Mouse (Mus musculus): ENCODE data around the gene Zfp456. TPM values are rescaled to one million over a fixed set of nuclear protein-coding genes. Genes with fewer than 3 reads are reported as not detected.

Zfp456 gene
- polyA plus RNA-seq, 1 experiment from 2014 or later = 2.4 TPM

DNA sequence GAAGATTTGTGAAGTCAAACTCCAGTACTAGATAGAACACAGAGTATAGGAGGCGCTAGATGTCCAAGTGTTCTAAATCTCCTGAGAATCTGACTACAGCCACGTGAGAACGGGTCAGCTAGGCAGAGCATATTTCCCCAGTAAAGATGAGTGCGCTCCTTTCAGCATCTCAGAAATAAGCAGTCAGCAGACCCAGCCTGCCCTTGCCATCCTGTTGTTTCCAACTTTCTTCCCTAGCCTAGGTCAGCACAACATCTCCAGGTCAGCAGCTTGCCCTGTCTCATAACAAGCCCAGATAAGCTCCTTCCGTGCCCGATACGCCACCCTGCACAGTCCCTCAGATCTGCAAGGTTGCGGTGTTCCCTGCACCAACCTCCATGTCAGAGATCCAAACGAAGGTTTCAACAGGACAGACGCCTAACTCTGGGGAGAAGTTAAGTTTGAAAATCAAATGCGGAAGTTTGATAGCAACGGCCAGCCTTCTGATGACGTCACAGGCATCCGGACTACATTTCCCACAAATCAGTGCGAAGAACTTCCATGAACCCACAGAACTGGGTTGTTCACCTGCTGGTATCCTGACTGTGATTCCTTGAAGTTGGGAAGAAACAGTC, 15.4 kb downstream of the Zfp456 start, which contains the start of the genes Gm28044 and Zfp953:
Gene Gm28044 (minus strand): TSS at position 406 of the 614 bp plus-strand sequence.
Gene Zfp953 (minus strand): TSS at position 475 of the 614 bp plus-strand sequence.
- ATAC-seq (ENCODE audit: low FRiP score, low TSS enrichment) = peak; percentile 93
- Histone ChIP-seq H3K4me2 (replicated peaks; ENCODE audit: low read depth, low read length) (peak within 1 kb of the TSS; percentile 65), H3K9me3 (ENCODE audit: low read length) (no peaks in the 10 kb centered on the region), H3K9ac (replicated peaks; ENCODE audit: low read length) (peak within 1 kb of the TSS; percentile 79), H3K36me3 (ENCODE audit: insufficient read depth, low read length) (no peaks in the 10 kb centered on the region), H3K27me3 (ENCODE audit: insufficient read depth, low read length) (no peaks in the 10 kb centered on the region), H3K4me1 (ENCODE audit: insufficient read depth, low read length) (peaks cover 3% of the 10 kb centered on the region; the same call in 1 of the 2 replicates), H3K27ac (ENCODE audit: low read length) (peak within 1 kb of the TSS; percentile 66; the same call in 1 of the 2 replicates), H3K4me3 (ENCODE audit: low read length) (peak within 1 kb of the TSS; percentile 83)
- under 1% methylated on average over 15 of the region's 15 CpGs for WGBS

DNA sequence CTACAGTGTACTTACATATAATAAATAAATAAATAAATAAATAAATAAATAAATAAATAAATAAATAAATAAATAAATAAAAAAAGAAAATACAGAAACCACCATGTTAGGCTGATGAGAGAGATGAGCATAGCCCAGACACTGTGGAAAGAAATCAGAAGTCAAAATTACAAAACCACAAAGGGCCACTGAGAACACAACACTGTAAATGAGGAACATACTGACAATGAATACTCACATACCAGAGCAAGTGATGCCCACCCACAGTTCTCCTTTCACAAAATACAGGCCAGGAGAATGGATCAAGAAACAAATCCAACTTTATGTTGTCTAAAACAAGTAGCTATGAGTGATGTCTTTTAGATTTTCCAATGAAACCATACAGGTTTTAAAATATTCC, 23.8 kb downstream of the Zfp456 start:
- no peak overlapping the region for H3K4me3 ChIP-seq (ENCODE audit: low read length)
- no peaks in the 10 kb centered on the region for H3K36me3 ChIP-seq (ENCODE audit: insufficient read depth, low read length)
- H3K4me1 ChIP-seq (ENCODE audit: insufficient read depth, low read length) = no peaks in the 10 kb centered on the region
- H3K9ac ChIP-seq (replicated peaks; ENCODE audit: low read length) = no peak overlapping the region
- H3K27ac ChIP-seq (ENCODE audit: low read length) = no peak overlapping the region
- no peak overlapping the region for H3K4me2 ChIP-seq (replicated peaks; ENCODE audit: low read depth, low read length)
- H3K27me3 ChIP-seq (ENCODE audit: insufficient read depth, low read length) = no peaks in the 10 kb centered on the region
- no peaks in the 10 kb centered on the region for H3K9me3 ChIP-seq (ENCODE audit: low read length)
- ATAC-seq (ENCODE audit: low FRiP score, low TSS enrichment) = no peak

DNA sequence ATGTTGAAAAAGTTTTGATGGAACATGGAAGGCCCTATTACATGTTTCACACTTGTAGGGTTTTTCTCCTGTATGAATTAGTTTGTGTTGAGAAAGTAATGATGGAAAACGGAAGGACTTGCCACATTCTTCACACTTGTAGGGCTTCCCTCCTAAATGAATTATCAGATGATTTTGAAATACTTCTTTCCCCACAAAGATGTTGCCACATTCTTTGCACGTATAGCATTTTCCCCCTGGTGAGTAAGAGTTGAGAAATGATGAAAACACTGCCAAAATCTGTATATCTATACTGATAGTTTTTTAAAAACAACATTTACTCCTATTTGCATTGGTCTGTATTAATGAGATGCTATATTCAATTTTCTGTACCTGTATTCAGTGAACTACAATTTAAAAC, 32.2 kb downstream of the Zfp456 start:
- WGBS = 90% methylated on average over 2 of the region's 2 CpGs
- no peak overlapping the region for H3K9ac ChIP-seq (replicated peaks; ENCODE audit: low read length)
- no peaks in the 10 kb centered on the region for H3K27me3 ChIP-seq (ENCODE audit: insufficient read depth, low read length)
- H3K36me3 ChIP-seq (ENCODE audit: insufficient read depth, low read length) = peaks cover 16% of the 10 kb centered on the region; the same call in 1 of the 2 replicates
- H3K27ac ChIP-seq (ENCODE audit: low read length) = no peak overlapping the region
- no peak overlapping the region for H3K4me3 ChIP-seq (ENCODE audit: low read length)
- H3K4me1 ChIP-seq (ENCODE audit: insufficient read depth, low read length) = no peaks in the 10 kb centered on the region
- no peak overlapping the region for H3K4me2 ChIP-seq (replicated peaks; ENCODE audit: low read depth, low read length)
- no peaks in the 10 kb centered on the region for H3K9me3 ChIP-seq (ENCODE audit: low read length)
- ATAC-seq (ENCODE audit: low FRiP score, low TSS enrichment) = no peak

DNA sequence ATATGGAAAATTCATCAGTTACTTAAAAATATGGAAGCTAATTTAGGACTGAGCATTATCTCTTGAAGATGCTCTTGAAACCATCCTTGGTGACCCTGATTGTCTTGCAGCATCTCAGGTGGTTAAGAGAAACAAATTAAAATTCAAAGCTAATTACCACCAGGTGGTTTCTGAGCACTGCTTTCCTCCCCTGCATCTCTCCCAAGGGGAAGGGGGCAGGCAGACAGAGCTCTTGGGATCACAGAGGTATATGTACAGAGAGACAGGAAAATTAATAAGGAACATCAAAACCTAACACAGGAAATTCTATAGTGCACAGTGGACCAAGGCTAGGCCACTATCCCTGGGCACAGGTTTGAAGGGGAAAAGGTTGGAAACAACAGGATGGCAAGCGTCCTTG, 42.7 kb downstream of the Zfp456 start:
- WGBS = 60% methylated on average over 1 of the region's 1 CpGs
- peak overlapping the region; percentile 51; the same call in 1 of the 2 replicates for H3K27ac ChIP-seq (ENCODE audit: low read length)

DNA sequence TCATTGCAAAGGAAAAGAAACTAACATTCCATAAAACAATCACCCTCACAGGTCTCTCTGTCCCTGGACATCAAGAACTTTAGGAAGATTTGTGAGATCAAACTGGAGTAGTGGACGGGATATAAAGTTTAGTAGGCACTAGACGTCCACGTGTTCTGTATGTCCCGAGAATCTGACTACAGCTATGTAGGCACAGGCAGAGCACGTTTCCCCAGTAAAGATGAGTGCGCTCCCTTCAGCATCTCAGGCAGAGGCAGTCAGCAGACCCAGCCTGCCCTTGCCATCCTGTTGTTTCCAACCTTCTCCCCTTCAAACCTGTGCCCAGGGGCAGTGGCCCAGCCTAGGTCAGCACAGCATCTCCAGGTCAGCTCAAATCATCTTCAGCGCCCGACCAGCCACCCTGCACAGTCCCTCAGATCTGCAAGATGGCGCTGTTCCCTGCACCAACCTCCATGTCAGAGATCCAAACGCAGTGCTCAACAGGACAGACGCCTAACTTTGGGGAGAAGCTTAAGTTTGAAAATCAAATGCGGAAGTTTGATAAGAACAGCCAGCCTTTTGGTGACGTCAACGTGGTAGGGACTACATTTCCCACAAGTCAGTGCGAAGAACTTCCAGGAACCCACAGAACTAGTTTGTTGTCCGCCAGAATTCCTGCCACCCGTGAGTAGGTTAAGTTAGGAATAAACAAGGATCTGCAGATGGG, 43.4 kb downstream of the Zfp456 start, which contains the start of gene Zfp595:
Gene Zfp595 (minus strand): TSS at position 552 of the 706 bp plus-strand sequence.
- H3K27ac ChIP-seq (ENCODE audit: low read length) = peak within 1 kb of the TSS; percentile 51
- H3K4me1 ChIP-seq (ENCODE audit: insufficient read depth, low read length) = peaks cover 3% of the 10 kb centered on the region
- no peaks in the 10 kb centered on the region for H3K27me3 ChIP-seq (ENCODE audit: insufficient read depth, low read length)
- WGBS = 11% methylated on average over 17 of the region's 17 CpGs
- H3K9ac ChIP-seq (replicated peaks; ENCODE audit: low read length) = peak within 1 kb of the TSS; percentile 71
- ATAC-seq (ENCODE audit: low FRiP score, low TSS enrichment) = peak; percentile 95
- no peaks in the 10 kb centered on the region for H3K9me3 ChIP-seq (ENCODE audit: low read length)
- peak within 1 kb of the TSS; percentile 77 for H3K4me2 ChIP-seq (replicated peaks; ENCODE audit: low read depth, low read length)
- H3K4me3 ChIP-seq (ENCODE audit: low read length) = peak within 1 kb of the TSS; percentile 68
- H3K36me3 ChIP-seq (ENCODE audit: insufficient read depth, low read length) = no peaks in the 10 kb centered on the region

More for the DNA sequence above, 42.7 kb downstream of the Zfp456 start:
- H3K4me1 ChIP-seq (ENCODE audit: insufficient read depth, low read length) = peaks cover 3% of the 10 kb centered on the region
- H3K4me3 ChIP-seq (ENCODE audit: low read length) = peak overlapping the region; percentile 68
- peak; percentile 32; the same call in 1 of the 2 replicates for ATAC-seq (ENCODE audit: low FRiP score, low TSS enrichment)
- no peaks in the 10 kb centered on the region for H3K27me3 ChIP-seq (ENCODE audit: insufficient read depth, low read length)
- H3K4me2 ChIP-seq (replicated peaks; ENCODE audit: low read depth, low read length) = peak overlapping the region; percentile 77
- H3K9me3 ChIP-seq (ENCODE audit: low read length) = no peaks in the 10 kb centered on the region
- H3K36me3 ChIP-seq (ENCODE audit: insufficient read depth, low read length) = no peaks in the 10 kb centered on the region
- peak overlapping the region; percentile 71 for H3K9ac ChIP-seq (replicated peaks; ENCODE audit: low read length)

Other genes starting within 250 kb of the Zfp456 start
- 8.8 and 10.0 TPM in 2 replicates for gene Rsl1, start 202.6 kb downstream of the Zfp456 start, polyA plus RNA-seq (2015; fragmentation: Nextera tagmentation; extraction: Ambion mirVana)
- 1.5 and 1.8 TPM in 2 replicates for gene Zfp455, start 181.3 kb downstream of the Zfp456 start, polyA plus RNA-seq (2015; fragmentation: Nextera tagmentation; extraction: Ambion mirVana)
- gene Zfp458, start 97.3 kb downstream of the Zfp456 start, polyA plus RNA-seq (2015; fragmentation: Nextera tagmentation; extraction: Ambion mirVana) = 1.6 and 2.1 TPM in 2 replicates
- 0.76 and 0.86 TPM in 2 replicates for gene Zfp457, start 69.3 kb downstream of the Zfp456 start, polyA plus RNA-seq (2015; fragmentation: Nextera tagmentation; extraction: Ambion mirVana)
- 2.7 and 2.8 TPM in 2 replicates for gene Zfp595, start 43.2 kb downstream of the Zfp456 start, polyA plus RNA-seq (2015; fragmentation: Nextera tagmentation; extraction: Ambion mirVana)
- not detected in 2 replicates for gene Gm28044, start 15.3 kb downstream of the Zfp456 start, polyA plus RNA-seq (2015; fragmentation: Nextera tagmentation; extraction: Ambion mirVana)
- 1.3 TPM in 2 replicates for gene Zfp953, start 15.2 kb downstream of the Zfp456 start, polyA plus RNA-seq (2015; fragmentation: Nextera tagmentation; extraction: Ambion mirVana)
- gene Gm28041, start 77 bp downstream of the Zfp456 start, polyA plus RNA-seq (2015; fragmentation: Nextera tagmentation; extraction: Ambion mirVana) = 0.44 and 0.50 TPM in 2 replicates
- gene Zfp429, start 24.0 kb upstream of the Zfp456 start, polyA plus RNA-seq (2015; fragmentation: Nextera tagmentation; extraction: Ambion mirVana) = 8.5 and 10.1 TPM in 2 replicates
- 1.1 TPM in 2 replicates for gene Zfp459, start 45.6 kb upstream of the Zfp456 start, polyA plus RNA-seq (2015; fragmentation: Nextera tagmentation; extraction: Ambion mirVana)
- 10.7 and 12.0 TPM in 2 replicates for gene Zfp874a, start 75.8 kb upstream of the Zfp456 start, polyA plus RNA-seq (2015; fragmentation: Nextera tagmentation; extraction: Ambion mirVana)
- 2.6 and 3.4 TPM in 2 replicates for gene Zfp874b, start 108.4 kb upstream of the Zfp456 start, polyA plus RNA-seq (2015; fragmentation: Nextera tagmentation; extraction: Ambion mirVana)
- 14.4 and 15.2 TPM in 2 replicates for gene Zfp58, start 124.7 kb upstream of the Zfp456 start, polyA plus RNA-seq (2015; fragmentation: Nextera tagmentation; extraction: Ambion mirVana)
- gene Gm26965, start 150.3 kb upstream of the Zfp456 start, polyA plus RNA-seq (2015; fragmentation: Nextera tagmentation; extraction: Ambion mirVana) = not detected in 2 replicates
- 26.1 and 28.3 TPM in 2 replicates for gene Zfp87, start 150.4 kb upstream of the Zfp456 start, polyA plus RNA-seq (2015; fragmentation: Nextera tagmentation; extraction: Ambion mirVana)
- gene Zfp748, start 178.0 kb upstream of the Zfp456 start, polyA plus RNA-seq (2015; fragmentation: Nextera tagmentation; extraction: Ambion mirVana) = 13.5 and 16.0 TPM in 2 replicates
- 4.3 and 4.7 TPM in 2 replicates for gene Zfp729b, start 233.9 kb upstream of the Zfp456 start, polyA plus RNA-seq (2015; fragmentation: Nextera tagmentation; extraction: Ambion mirVana)